Mouse (Mus musculus) heart, postnatal 0 days (tissue): ENCODE data around the gene Crybg1.

Experiments used
- CTCF ChIP-seq: IDR thresholded peaks from 2 replicates; pipeline ENCODE4 v1.5.1; 2016; ENCODE audit warnings: antibody characterized with exemption, control low read depth, low read depth
- EP300 ChIP-seq: IDR thresholded peaks from 2 replicates; pipeline ENCODE4 v1.6.1; 2016; ENCODE audit warnings: antibody characterized with exemption, low read depth

GRCm38 (mm10) chr10:43982470-43982869 is 166.2 kb downstream of the Crybg1 start:
- no peak for TF ChIP-seq CTCF
- no peak for TF ChIP-seq EP300
